Mouse (Mus musculus) layer of hippocampus, adult 9-11 months (tissue): ENCODE measurements around the gene Retreg3.

Experiments
- DNase-seq: peaks from one replicate; pipeline ENCODE4 v3.0.0; 2022

The Retreg3 gene

DNA sequence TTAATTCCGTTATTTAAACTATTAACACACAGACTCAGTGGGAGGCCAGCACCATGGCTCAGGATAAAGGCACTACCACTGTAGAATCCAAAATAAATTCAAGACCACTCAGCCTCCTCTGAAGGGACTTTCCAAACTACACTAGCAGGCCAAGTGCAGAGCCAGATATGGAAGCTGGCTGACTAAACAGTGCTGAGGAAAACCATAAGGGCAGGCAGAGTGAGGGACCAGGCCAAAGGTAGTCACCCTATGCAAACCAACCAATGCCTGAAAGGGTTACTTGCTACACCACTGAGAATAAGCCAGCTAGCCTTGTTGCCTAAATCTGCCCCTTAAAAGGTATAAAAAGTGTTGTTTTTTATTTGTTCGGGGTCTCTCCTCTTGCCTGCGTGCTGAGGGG is 7.5 kb downstream of the Retreg3 start:
- DNase-seq, result no peak

DNA sequence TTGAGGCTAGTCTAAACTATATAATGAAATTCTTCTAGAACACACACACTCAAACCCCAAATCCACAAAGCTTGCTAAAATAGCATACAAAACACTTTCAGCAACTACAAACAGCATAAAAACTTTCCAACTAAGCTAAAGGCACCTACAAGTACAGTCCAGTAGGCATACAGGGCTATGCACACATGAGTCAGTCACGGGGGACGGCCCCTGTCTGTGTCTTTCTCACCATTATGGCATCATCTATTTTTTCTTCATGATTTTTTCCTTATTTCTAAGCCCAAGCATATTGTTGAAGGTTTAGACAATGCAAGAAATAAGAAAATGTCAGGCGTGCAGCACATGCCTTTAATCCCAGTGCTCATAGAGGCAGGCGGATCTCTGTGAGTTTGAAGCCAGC is 8.5 kb downstream of the Retreg3 start:
- no peak for DNase-seq

DNA sequence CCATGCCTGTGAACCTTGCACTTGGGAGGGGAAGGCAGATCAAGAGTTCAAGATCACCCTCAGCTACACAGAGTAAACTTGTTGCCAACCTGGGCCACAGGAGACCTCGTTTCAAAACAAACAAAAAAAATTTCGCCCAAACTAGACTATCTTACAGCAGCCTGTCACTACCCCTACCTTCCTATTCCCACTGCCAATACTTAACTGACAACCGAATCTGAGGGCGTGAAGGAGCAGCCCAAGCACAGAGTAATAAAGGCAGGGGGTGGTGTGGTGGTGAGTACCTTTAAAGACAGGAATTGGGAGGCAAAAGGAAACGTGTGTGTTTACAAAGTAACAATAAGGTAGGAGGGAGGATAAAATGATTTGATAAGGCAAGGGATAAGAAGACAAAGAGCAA is 9.0 kb downstream of the Retreg3 start:
- DNase-seq, result no peak

DNA sequence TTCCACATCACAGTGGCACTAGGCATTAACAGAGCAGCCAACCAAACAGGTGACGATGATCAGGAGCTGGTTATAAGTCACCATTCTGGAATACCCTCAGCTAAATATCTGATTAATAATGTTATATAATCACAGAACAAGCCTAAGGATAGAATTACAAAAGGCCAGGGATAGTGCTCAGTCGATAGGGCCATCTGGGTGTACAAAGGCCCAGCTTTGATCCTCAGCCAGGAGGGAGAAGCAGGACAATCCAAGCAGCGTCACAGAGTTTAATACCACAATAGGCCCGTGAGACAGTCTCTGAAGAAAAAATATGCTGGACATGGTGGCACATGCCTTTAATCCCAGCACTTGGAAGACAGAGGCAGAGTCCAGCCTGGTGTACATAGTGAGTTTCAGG is 10.3 kb downstream of the Retreg3 start:
- no peak for DNase-seq

DNA sequence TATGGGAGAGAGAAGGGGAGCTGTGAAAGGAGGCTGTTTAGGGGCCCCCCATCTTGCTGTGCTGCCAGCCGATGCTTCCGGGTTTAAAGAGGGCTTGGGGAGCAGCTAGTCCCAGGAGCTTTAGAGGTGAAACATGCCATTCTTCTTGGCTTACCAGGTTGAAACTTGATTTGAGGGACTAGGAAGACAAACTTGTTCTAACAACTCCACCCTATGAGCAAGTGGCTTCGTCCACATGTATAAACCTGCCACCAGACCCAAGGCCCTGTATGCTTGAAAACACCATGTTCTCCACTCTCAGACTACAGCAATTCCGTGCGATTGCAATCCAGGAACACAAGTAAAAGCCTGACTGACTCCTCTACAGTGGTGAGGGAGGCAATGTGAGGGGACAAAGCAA is 16.7 kb downstream of the Retreg3 start:
- DNase-seq, result no peak

DNA sequence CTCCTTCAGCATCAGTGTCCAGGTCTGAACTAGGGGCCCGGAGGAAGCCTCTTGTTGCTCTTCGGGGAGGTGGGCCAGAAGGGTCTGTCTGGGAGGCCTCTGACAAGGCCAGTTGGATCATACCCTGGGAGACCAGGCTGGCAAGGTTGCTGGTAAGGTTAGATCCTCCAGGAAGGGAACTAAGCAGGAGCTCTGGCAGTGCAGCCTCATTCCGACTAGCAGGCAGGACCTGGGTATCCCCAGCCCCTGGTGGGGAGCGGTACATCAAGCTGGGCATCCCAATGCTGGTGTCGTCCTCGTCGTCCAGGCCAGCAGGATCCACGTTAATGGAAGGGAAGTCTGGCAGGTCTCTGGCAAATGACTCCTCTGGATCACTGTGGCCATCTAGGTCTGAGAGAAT is 21.5 kb downstream of the Retreg3 start:
- no peak for DNase-seq

DNA sequence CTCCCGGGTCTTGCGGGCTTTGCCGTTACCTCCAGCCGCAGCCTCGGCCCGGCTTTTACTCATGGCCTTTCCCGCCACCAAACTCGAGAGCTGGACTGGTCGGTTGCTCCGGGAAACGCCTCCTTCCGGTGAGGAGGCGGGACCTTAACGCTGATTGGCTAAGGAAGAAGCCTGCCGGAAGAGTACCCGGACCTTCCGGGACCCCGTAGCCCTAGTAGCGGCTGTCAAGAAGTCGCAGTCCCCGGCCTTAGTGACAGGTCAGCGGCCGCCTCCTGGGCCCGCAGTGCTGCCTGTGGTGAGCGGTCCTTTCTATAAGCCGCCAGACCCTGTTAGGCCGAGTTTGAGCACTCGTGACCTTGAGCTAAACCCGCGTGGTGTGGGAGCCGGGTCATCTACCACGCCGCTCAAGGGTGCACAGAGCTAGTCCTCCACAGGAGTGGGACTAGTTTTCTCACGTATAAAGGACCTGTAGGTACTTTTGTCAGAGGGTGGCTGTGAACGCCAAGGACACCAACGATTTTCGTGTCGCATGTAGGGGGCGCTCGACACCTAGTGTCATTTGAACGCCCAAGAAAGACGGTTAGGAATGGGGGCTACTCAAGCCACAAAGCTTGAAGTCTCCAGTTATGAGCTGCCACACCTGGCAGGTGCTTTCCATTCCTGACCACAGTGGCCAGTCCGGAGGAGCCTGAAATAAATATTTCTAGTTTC is 24.2 kb downstream of the Retreg3 start, which contains the start of gene Psmc3ip:
Gene Psmc3ip, minus strand, starts transcription at position 123 of the 711 bp plus-strand sequence.
- peak; percentile 95 for DNase-seq

DNA sequence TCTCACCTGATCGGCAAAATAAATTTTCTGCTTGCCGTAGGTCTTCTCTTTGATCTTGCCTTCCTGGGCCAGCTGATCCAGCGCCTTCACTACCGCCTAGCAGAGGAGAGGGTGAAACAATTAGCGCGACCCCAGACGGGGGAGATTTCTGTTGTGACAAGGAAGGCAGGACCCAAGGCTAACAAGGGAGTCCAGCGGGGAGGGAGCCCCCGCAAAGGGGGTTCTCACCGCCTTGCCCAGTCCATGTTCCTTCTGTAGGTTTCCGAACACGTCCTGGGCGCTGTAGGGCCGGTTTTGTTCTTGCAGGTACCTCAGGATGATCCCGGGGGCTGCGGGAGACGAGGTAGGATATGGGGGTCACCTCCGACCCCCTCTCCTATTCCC is 24.8 kb downstream of the Retreg3 start:
- no peak for DNase-seq

DNA sequence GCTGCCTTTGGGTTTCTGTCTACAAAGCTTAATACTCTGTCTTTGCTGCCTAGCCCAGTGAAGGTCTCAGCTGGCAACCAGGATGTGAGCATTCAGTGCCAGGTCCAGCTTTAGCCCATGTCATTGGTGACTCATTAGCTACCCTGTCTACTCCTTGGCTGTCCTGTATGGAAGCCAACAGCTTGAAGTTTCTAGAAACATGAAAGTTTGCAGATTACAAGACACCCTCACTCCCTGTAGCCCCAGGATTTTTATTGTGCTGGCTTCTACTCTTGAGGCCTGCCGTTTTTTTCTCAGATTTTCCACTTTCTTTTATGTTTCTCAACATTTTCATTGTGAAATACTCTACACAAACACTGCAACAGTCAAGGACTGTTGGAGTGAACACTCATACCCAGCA is 29.8 kb downstream of the Retreg3 start:
- no peak for DNase-seq

DNA sequence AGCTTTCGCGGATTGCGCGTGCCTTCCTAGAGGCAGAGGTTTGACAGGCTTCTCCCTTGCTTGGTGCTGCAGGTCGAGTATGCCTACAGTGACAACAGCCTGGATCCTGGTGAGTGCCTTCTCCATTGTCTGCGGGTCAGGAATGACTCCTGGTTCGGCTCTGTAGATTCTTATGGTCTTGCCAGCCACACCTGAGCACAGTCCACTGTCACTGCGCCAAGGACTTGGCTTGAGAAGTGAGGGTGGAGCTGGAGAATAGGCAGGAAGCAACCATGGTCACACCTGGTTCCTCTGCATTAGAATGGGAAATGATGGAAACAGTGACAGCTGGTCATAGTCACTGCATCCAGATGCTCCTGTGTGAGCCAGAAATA is 32.0 kb downstream of the Retreg3 start:
- no peak for DNase-seq

DNA sequence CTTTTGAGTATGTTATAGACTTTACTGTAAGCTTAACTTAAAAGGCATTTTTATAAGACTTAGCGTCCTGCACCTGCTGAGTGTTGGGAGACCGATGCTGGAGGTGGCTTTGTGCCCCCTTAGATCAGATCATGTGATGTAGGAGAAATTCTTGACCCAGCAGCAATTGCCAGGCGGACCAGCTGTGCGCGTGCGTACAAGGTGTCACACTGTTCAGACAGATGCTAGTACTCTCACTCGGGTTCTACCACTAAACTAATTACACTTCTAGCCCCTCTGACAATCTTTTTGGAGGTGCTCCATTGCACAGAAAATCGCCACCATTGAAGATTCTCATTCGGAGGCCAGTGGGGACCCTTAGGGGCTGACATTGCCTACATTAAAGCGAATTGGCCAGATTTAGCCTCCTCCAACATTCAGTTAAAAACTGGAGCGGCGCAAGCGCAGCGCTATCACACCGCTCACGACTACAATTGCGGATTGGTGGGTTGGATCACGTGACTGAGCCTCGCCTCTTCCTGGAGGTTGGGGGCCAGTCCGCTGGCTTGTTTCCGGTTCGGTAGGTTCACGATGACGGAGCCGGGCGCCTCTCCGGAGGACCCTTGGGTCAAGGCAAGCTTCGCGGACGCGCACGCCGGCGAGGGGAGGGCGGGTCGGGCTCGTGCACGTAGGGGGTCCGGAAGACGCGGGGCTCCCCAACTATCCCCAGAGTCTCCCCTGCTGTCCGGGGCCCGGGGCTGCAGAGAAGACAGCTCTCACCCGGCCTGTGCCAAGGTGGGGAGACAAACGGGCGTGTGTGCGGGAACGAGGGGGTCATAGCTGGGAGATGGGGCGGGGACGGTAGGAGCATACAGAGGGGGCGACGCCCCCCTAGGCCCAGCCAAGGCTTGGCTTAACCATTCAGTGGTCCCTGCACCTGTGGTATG is 32.7 kb downstream of the Retreg3 start, which contains the start of gene Mlx:
Gene Mlx, plus strand, starts transcription at position 522 of the 926 bp plus-strand sequence.
- DNase-seq, result peak; percentile 94

DNA sequence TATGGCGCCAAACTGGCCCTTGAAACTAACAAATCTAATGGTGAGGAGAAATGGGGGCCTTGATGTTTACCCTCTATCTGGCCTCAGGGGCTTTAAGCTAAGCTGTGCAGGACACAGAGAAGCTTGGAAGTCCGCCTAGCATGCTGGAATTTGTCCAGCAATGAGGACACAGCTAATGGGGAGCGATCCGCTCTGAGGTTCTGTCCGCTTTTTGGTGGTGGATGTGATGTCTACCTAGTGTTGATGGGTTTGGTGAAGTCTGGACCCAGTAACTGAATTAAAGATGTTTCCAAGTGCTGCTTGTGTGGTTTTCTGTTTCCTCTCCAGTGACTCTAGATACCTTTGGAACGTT is 33.4 kb downstream of the Retreg3 start:
- DNase-seq, result no peak

DNA sequence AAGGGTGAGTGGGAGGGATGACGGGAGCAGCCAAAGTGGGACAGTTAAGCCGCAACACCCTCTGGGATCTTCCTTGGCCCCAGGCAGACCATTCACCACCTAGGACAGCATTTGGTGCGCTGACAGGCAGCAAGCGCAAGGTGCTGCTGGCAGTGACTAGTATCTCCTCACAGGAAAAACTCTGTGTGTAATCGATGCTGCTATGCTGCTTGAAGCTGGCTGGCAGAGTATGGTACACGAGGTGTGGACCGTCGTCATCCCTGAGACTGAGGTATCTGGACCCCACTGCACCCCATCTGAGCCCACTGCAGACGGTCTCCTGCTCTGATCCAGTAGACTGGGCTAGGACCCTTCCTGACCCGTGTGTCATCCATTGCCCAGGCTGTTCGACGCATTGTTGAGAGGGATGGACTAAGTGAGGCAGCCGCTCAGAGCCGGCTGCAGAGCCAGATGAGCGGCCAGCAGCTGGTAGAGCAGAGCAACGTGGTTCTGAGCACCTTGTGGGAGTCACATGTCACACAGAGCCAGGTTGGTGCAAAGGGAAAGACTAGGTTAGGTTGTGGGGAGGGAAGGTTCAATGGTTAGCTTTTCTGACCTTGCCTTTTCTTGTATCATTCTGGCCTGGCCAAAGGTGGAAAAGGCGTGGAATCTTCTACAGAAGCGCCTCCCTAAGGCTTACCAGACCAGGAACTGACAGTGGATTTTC is 33.9 kb downstream of the Retreg3 start:
- DNase-seq, result no peak

DNA sequence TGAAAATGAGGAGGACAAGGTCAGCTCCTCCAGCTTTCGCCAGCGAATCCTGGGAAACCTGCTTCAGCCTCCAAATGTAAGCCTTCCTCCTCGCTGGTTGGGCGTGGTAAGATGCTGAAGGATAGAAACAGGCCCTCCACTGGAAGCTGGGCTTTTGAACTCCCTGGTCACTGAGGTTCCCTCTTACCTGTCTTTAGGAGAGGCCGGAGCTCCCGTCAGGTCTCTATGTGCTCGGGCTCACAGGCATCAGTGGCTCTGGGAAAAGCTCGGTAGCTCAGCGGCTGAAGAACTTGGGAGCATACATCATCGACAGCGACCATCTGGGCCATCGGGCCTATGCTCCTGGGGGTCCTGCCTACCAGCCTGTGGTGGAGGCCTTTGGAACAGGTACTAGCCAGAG is 34.9 kb downstream of the Retreg3 start:
- DNase-seq, result no peak

DNA sequence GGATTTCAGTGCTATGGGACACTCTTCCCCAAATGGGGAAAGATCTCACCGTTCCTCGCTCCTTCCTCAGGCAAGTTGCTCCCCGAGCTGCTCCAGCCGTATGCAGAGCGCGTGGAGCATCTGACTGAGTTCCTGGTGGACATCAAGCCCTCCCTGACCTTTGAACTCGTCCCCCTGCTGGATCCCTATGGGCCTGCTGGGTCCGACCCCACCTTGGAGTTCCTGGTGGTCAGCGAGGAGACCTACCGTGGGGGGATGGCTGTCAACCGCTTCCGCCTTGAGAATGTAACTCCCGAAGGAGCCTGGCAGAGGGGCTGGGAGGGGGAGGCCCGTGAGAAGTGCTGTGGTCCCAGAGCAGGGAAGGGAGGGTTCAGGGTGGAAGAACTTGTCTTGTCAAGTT is 35.4 kb downstream of the Retreg3 start:
- no peak for DNase-seq

DNA sequence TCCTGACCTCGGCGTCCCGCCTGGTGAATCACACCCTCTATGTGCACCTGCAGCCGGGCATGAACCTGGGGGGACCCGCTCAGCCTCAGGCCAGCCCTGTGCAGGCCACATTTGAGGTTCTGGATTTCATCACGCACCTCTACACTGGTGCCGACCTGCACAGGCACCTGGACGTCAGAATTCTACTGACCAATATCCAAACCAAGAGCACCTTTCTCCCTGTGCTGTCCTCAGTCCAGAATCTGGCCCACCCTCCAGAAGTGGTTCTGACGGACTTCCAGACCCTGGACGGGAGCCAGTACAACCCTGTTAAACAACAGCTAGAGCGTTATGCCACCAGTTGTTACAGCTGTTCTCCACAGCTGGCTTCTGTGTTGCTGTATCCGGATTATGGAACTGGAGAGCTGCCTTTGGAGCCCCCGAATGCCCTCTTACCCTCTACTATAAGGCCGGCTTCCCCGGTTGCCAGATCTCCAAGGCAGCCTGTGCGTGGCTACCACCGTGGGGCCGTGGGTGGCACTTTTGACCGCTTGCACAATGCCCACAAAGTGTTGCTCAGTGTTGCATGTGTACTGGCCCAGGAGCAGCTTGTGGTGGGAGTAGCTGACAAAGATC is 36.5 kb downstream of the Retreg3 start:
- DNase-seq, result no peak

DNA sequence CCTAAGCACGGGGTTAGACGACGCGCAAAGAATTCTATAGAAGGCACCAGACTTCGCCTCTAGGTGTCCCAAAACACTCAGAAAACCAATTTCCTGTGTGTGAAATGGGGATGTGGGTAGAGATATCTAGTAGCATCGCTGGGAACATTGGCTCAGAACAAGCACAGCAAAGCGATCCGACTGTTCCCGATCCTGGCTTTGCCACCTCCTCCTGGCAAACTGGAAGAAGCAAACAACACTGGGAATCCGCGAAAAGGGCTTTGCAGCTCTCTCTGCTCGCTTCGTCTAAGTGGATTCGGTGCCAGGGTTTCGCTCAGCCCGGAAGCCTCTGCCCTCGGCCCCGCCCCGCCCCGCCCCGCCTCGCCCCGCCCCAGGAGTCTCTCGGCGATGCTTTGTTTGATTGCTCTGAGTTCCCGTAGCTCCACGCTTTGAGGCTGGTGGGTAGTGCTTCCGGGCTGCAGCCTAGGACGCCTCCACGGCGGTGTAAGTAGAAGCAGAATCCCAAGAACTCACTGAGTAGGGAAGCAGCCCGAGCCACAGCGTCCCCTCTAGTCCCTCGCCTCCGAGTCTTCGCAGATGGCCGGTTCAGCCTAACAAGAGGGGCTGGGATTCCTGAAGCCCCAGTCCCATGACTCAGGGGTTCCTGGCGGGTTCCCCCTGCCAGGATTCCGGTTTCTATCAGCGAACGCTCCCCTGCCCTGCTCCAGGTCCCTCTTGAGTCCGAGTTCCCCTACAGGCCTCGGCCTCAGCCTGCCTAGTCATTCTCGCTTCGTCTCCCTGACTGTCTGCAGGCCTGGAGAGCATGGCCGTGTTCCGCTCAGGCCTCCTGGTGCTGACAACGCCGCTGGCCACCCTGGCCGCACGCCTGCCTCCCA is 37.2 kb downstream of the Retreg3 start, which contains the start of gene Coasy:
Gene Coasy, plus strand, starts transcription at position 358 of the 875 bp plus-strand sequence.
- peak; percentile 93 for DNase-seq

DNA sequence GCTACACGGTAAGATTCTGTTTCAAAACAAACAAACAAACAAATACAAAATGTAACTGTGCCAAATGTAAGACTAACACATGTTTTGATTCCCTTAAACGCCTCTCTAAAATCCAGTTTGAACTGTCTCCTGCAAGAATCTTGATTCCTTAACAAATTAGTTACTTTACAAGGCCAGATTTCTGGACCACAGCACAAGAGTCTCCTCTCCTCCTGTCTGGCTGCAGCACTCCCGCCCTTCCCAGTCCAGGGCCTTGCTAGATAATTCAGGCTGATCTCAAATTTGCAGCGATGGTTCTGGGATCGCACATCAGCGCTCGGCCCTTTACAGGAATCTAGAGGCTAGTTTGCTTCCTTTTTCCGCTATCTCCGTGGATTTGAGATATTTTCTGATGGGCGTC is 38.0 kb downstream of the Retreg3 start:
- peak; percentile 4 for DNase-seq

DNA sequence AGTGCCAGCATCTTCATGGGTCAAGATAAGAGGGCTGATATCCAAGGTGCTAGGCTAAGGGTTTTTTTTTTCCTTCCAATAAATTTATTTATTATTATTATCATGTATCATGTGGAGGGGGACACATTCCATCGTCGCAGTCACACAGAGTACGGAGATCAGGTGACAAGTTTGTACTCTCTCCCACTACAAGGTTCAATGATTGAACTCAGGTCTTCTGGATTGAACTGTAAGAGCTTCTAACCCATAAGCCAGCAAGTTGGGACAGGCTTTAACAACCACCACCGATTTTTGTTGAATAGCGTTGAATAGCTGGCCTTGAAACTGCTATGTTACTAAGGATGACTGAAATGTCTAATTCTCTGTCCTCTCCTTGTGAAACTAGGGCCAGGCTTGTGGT is 39.3 kb downstream of the Retreg3 start:
- peak; percentile 2 for DNase-seq

DNA sequence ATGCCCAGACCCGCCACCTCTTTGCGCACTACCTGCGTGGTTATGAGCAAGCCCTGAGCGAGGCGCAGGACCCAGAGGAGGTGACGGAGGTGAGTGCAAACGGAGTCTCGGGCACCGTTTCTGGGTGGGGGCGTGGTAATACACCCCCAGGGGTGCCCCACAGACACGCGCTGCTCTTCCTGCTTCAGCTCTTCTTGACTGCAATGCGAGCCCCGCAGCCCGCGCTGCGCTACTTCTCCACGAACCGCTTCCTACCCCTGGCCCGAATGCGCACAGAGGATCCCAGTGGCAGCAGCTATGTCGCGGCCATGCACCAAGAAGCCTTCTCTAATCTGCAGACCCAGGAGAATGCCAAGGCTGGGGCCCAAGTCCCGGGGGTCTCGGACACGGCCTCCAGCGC is 39.9 kb downstream of the Retreg3 start:
- peak; percentile 4 for DNase-seq

DNA sequence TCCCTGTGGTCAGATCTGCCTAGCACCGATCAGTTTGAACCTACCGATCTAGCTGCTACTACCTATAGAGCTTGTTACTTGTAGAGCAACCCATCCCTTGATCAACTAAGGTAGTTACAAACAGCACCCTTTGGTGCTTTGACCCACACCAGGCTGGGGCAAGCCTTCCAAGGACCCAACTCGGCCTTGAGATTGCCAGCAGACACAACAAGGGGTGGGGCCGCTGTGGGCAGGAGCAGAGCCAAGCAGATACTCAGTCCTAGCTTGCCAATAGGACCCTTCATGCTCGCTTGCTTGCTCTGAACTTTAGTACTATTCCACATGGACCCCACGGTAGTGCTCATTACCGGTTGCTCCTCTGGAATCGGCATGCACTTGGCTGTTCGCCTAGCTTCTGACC is 41.6 kb downstream of the Retreg3 start, which contains the start of gene Hsd17b1:
Gene Hsd17b1, plus strand, starts transcription at position 291 of the 400 bp plus-strand sequence.
- DNase-seq, result no peak
